Mouse (Mus musculus): ENCODE data around the gene Kdm2b. TPM values are rescaled to one million over a fixed set of nuclear protein-coding genes. Genes with fewer than 3 reads are reported as not detected.

The Kdm2b gene
- polyA plus RNA-seq (2015; fragmentation: Illumina TruSeq; extraction: RNeasy Lipid Tissue Mini Kit (QIAGEN cat#74804); ENCODE audit: insufficient read depth, low read depth, low replicate concordance), result 4.5 TPM

DNA sequence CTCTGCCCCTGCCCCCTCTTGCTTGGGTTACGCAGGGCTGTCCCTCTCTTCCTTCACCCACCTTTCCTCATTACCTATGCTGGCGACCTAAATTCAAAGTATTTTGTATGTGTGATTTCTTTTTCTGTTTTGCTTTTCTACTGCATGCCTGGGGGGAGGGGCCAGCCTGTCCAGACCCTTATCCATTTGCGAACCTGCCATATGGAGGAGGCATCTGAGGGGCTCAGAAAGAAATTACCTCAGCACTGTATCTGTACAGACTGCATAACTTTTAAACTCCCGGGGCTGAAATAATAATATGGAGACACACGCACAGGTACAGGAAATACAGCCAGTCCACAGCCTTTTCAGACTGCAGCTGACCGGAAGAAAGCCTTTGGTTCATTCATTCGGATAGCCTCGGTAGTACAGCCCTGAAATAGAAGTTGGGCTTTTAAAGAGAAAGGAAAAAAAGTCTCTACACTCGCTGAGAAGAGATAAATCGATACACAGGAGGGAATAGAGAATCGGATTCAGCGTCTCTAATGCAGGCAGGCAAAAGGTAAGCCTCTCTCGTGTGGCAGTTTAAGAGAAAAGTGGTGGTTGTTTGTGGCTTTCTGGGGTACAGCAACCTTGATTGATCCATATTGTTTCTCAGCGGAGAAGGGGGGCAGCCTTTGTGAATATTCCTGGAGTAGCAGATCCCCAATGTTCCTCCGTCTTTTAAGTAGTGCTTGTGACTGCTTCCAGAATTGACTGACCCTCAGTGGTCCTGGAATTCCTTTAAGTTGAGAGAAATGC, at the start of gene Kdm2b:
TSS of gene Kdm2b (minus strand) at position 273 of the 780 bp plus-strand sequence.

DNA sequence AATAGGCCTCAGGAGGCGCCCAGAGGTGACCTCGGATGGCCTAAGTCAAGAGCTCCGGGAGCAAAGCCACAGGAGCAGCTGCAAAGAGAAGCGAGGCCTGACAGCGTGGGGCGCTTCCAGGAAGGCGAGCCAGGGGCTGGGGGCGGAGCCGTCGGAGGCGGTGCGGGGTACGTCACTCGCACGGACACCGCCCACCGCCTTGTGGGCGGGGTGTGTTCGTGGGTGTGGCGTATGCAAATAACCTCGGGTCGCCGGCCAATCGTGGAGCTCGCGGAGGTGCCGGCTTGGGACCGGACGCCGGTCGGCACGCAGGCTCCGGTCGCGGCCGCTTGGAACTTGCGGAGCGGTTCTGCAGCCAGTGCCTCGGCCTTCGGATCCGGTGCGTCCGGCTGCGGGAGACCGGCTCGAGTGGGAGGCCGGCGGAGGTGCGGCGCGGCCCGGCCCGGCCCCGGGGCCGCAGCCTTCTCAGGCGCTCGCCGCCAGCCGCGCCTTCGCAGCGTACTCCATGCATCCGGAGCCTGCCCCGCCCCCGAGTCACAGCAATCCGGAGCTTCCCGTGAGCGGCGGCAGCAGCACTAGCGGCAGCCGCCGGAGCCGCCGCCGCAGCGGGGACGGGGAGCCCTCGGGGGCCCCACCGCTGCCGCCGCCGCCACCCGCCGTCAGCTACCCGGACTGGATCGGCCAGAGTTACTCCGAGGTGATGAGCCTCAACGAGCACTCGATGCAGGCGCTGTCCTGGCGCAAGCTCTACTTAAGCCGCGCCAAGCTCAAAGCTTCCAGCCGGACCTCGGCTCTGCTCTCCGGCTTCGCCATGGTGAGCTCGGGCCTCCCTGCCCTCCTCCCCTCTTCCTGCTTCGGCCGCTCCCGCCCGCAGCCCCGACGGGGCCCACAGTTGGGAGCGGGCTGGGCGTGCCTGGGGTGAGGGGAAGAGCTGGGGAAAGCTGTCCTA, 25.4 kb upstream of the Kdm2b start, which contains the start of gene Orai1:
TSS of gene Orai1 (plus strand) at position 322 of the 949 bp plus-strand sequence.

GRCm38 (mm10) chr5:122849521-122850318, 139.9 kb downstream of the Kdm2b start, which contains the start of gene Rnf34:
Gene Rnf34 (plus strand): TSS chr5:122850048.

GRCm38 (mm10) chr5:122820777-122821523, 168.7 kb downstream of the Kdm2b start, which contains the start of gene Anapc5:
Gene Anapc5 (minus strand): TSS chr5:122821339.

Other genes with a start within 250 kb of the Kdm2b start
- gene Camkk2, start 210.4 kb downstream of the Kdm2b start, polyA plus RNA-seq (2015; fragmentation: Illumina TruSeq; extraction: RNeasy Lipid Tissue Mini Kit (QIAGEN cat#74804); ENCODE audit: insufficient read depth, low read depth, low replicate concordance), result 7.6 TPM
- 85.3 TPM for gene Anapc5, start 168.5 kb downstream of the Kdm2b start, polyA plus RNA-seq (2015; fragmentation: Illumina TruSeq; extraction: RNeasy Lipid Tissue Mini Kit (QIAGEN cat#74804); ENCODE audit: insufficient read depth, low read depth, low replicate concordance)
- gene Rnf34, start 139.8 kb downstream of the Kdm2b start, polyA plus RNA-seq (2015; fragmentation: Illumina TruSeq; extraction: RNeasy Lipid Tissue Mini Kit (QIAGEN cat#74804); ENCODE audit: insufficient read depth, low read depth, low replicate concordance), result 2.2 TPM
- gene Orai1, start 25.3 kb upstream of the Kdm2b start, polyA plus RNA-seq (2015; fragmentation: Illumina TruSeq; extraction: RNeasy Lipid Tissue Mini Kit (QIAGEN cat#74804); ENCODE audit: insufficient read depth, low read depth, low replicate concordance), result 4.7 TPM
- not detected for gene Morn3, start 57.2 kb upstream of the Kdm2b start, polyA plus RNA-seq (2015; fragmentation: Illumina TruSeq; extraction: RNeasy Lipid Tissue Mini Kit (QIAGEN cat#74804); ENCODE audit: insufficient read depth, low read depth, low replicate concordance)
- gene Tmem120b, start 78.6 kb upstream of the Kdm2b start, polyA plus RNA-seq (2015; fragmentation: Illumina TruSeq; extraction: RNeasy Lipid Tissue Mini Kit (QIAGEN cat#74804); ENCODE audit: insufficient read depth, low read depth, low replicate concordance), result 7.0 TPM
- 0.18 TPM for gene Rhof, start 142.9 kb upstream of the Kdm2b start, polyA plus RNA-seq (2015; fragmentation: Illumina TruSeq; extraction: RNeasy Lipid Tissue Mini Kit (QIAGEN cat#74804); ENCODE audit: insufficient read depth, low read depth, low replicate concordance)
- gene Setd1b, start 152.4 kb upstream of the Kdm2b start, polyA plus RNA-seq (2015; fragmentation: Illumina TruSeq; extraction: RNeasy Lipid Tissue Mini Kit (QIAGEN cat#74804); ENCODE audit: insufficient read depth, low read depth, low replicate concordance), result 5.8 TPM
- 3.7 TPM for gene Psmd9, start 179.6 kb upstream of the Kdm2b start, polyA plus RNA-seq (2015; fragmentation: Illumina TruSeq; extraction: RNeasy Lipid Tissue Mini Kit (QIAGEN cat#74804); ENCODE audit: insufficient read depth, low read depth, low replicate concordance)
- not detected for gene Hpd, start 192.9 kb upstream of the Kdm2b start, polyA plus RNA-seq (2015; fragmentation: Illumina TruSeq; extraction: RNeasy Lipid Tissue Mini Kit (QIAGEN cat#74804); ENCODE audit: insufficient read depth, low read depth, low replicate concordance)